Mouse (Mus musculus) adrenal gland, adult 18-20 months (tissue): ENCODE data around the gene Fiz1. TPM values are rescaled to one million over a fixed set of nuclear protein-coding genes. Genes with fewer than 3 reads are reported as not detected.
A peak's percentile ranks its signal among the peaks of the same experiment; 100 is the strongest.
"Not testable (repeated sequence)": the region's sequence is repeated elsewhere in the genome, so short reads cannot be mapped to it uniquely, and the experiment has no call there.

Source experiments
- DNase-seq, 2 experiments: peaks; one replicate each; pipeline ENCODE4 v3.0.0; 2021 to 2022; ENCODE audit warnings: low spot score in 2 of 2
- total RNA-seq, 2 experiments: library from RNA; stranded (reverse); gene quantifications; 1 replicate in 1 of 2; 2 replicates in 1 of 2; pipeline ENCODE4 v1.2.3; 2021

The Fiz1 gene
- total RNA-seq, 2 experiments from 2014 or later = 21.7 to 22.5 TPM

DNA sequence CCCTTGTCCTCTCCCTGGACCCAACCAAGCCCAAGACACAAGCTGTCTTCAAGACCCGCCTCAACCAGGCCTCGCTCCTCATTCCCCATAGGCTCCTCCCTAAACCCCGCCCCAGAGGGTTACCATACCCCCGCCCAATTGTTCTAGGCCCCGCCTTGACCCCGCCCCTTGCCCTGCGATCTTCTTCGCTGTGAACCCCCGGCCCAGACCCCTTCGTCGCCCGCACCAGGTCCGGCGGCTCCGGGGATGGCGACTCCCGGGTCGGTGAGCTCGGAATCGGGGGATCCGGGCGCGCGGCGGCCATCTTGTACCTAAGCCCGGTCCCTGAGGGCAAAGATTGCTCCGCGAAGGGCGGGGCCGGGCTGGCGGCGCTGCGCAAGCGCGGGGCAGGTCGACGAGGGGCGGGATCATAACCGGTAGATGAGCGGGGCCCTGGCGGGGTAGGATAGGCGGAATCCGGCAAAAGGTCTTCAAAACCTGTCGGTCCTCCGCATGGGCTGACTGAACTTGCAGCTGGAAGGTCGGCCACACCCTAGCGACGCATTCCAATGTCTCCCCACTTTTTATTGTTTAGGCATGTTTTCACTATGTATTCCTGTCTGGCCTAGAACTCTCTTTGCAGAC lies 23.7 kb upstream of the Fiz1 start, which contains the start of gene Zfp784:
TSS of gene Zfp784 (minus strand) at position 338 of the 624 bp plus-strand sequence.
- peak; percentile 91 to 92 for DNase-seq

DNA sequence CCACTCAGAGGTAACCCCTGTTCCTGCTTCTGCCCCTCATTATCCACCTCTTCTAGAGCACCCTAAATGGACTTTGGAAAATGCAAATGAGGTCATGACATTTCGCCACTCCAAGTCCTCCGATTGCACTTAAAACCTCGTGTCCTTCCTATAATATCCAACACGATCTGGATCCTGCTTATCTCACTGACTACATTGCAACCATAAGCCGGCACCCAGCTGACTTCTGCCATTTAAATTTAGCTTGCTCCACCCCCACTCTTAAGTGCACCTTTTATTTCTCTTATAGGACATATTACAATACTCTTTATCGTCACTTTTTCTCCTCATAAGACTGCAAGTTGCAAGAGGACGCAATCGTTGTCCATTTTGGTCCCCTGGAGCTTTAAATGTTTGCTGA lies 23.0 kb upstream of the Fiz1 start:
- no peak for DNase-seq

DNA sequence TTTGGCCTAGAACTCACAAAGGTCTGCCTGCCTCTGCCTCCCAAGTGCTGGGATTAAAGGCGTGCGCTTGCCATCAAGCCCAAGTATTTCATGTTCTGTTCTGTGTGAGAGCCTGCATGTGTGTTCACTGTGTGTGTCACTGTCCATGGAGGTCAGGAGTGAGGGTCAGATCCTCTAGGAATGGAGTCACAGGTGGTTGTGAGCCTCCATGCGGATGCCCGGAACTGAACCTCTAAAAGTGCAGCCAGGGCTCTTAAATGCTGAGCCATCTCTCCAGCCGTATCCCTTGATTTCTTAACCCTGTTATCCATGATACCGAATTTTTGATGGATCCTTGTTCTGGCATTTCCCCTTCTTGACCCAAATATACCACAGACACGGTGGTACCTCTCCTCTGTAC lies 22.5 kb upstream of the Fiz1 start:
- DNase-seq = no peak

- DNase-seq = no peak
These were observed 21.6 kb upstream of the Fiz1 start for GRCm38 (mm10) chr7:5036136-5036535.

- DNase-seq = no peak
These were observed 21.1 kb upstream of the Fiz1 start for GRCm38 (mm10) chr7:5035628-5036027.

GRCm38 (mm10) chr7:5033818-5034217 lies 19.3 kb upstream of the Fiz1 start, which contains the start of gene 4632433K11Rik:
Gene 4632433K11Rik, plus strand, starts transcription at chr7:5034118.
- DNase-seq = no peak

DNA sequence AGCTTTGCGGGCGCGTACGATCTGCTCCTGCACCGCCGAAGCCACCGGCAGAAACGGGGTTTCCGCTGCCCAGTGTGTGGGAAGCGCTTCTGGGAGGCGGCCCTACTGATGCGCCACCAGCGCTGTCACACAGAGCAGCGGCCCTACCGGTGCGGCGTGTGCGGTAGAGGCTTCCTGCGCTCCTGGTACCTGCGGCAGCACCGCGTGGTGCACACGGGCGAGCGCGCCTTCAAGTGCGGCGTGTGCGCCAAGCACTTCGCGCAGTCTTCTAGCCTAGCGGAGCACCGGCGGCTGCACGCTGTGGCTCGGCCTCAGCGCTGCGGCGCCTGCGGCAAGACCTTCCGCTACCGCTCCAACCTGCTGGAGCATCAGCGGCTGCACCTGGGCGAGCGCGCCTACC lies 17.0 kb upstream of the Fiz1 start:
- no peak for DNase-seq

DNA sequence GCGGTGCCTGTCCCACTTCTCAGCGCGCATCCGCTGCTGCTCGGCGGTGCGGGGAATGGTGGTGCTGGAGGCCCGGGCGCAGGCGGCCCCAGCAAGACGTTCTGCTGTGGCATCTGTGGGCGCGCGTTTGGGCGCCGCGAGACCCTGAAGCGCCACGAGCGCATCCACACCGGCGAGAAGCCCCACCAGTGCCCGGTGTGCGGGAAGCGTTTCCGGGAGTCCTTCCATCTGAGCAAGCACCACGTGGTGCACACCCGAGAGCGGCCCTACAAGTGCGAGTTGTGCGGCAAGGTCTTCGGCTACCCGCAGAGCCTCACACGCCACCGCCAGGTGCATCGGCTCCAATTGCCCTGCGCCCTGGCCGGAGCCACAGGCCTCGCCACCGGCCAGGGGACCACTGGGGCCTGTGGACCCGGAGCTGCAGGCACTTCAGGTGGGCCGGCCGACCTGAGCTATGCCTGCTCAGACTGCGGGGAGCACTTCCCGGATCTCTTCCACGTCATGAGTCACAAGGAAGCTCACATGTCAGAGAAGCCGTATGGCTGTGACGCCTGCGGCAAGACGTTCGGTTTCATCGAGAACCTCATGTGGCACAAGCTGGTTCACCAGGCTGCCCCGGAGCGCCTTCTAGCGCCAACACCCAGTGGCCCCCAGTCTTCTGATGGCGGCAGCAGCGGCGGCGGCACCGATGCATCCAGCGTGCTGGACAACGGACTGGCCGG lies 16.2 kb upstream of the Fiz1 start:
- no peak for DNase-seq

- DNase-seq = no peak
These were observed 15.4 kb upstream of the Fiz1 start for GRCm38 (mm10) chr7:5029946-5030345.

DNA sequence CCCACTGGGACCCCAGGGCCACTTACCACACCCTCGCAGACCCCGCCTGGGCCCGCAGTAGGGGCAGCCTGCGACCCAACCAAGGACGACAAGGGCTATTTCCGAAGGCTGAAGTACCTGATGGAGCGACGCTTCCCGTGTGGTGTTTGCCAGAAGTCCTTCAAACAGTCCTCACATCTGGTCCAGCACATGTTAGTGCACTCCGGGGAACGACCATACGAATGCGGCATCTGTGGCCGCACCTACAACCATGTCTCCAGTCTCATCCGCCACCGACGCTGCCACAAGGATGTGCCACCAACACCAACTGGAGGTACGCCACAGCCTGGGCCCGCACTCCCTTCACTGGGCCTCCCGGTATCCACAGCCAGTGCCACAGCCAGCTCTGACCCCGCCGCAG lies 15.0 kb upstream of the Fiz1 start:
- DNase-seq = no peak

DNA sequence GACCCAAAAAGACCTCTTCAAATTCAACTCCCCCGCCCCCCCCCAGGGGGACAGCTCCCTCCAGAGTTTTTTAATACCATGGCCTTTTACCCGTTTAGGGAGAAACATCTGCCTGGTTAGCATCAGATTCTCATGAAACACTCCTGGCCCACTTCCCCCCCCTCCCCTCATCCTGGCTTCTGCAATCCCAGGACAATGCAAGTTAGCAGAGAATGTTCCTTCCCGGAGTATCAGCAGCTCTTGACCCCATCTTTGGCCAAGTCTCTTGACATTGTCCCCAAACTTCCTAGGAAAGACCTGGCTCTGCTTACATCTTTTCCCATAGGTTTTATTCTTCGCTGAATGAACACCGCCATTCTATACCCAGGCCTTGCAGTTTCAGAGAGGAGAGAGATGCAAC lies 6.7 kb upstream of the Fiz1 start:
- no peak for DNase-seq

DNA sequence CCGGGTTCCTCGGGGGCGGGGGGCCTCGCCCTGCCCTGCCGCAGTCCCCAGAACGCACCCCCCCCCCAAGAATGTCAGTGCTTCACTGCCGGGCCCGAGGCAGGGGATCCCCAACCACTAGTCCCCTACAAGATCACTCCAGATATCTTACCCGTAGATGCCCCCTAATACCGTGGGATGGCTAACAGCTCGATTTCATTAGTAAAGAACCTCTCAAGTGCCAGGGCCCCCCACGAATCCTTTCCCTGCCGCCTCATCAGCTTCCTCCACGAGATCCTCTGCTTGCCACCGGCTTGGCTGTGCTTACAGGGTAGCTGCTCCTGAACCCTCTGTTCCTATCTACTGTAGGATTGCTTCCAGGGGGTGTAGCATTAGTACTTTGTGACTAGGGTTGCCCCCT lies 6.2 kb upstream of the Fiz1 start:
- DNase-seq = no peak

DNA sequence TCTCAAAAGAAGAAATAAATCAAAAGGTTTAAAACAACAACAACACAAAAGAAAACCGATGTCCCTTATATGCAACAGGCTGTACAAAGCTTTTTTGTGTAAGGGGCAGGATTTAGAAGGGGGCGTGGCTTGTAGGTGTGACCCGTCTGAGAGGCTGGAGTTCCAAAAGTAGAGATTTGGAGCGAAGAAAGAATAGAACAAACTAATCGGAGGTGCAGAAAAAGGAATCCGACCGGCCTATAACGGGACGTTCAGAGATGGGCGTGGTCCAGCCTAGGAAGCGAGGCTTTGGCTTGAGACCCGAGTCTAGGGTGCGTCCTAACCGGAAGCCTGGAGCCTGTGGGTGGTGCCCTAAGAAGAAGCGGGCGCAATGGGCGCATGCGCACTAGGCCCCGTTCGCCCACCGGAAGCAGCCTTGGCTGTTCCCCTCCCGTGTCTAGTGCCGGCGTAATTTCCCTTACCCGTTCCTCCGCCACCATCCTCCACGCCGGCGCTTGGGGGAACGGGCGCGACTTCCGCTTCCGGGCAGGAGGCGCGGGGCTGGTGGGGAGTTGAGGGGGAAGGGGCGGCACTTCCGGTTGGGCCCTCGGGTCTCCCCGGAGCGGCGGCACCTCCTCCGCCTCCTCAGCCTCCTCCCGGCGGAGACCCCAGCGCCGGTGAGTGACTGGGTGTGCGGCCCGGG lies 5.6 kb upstream of the Fiz1 start, which contains the start of the genes Zfp865 and Ccdc106:
TSS of gene Zfp865 (plus strand) at position 377 of the 682 bp plus-strand sequence.
TSS of gene Ccdc106 (plus strand) at position 554 of the 682 bp plus-strand sequence.
- DNase-seq = peak; percentile 96 to 97

DNA sequence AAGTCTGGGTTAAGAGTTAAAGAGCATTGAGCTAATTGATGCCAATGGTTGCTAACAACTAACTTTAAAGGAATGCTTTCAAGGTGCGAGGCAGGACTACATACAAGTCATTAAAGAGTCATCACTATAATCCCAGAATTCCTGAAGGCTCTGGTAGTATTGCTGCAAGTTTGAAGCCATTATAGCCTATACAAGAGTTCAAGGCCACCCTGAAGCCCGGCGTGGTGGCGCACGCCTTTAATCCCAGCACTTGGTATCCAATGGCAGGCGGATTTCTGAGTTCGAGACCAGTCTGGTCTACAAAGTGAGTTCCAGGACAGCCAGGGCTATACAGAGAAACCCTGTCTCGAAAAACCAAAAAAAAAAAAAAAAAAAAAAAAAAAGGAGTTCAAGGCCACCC lies 5.1 kb upstream of the Fiz1 start:
- DNase-seq = not testable (repeated sequence)

DNA sequence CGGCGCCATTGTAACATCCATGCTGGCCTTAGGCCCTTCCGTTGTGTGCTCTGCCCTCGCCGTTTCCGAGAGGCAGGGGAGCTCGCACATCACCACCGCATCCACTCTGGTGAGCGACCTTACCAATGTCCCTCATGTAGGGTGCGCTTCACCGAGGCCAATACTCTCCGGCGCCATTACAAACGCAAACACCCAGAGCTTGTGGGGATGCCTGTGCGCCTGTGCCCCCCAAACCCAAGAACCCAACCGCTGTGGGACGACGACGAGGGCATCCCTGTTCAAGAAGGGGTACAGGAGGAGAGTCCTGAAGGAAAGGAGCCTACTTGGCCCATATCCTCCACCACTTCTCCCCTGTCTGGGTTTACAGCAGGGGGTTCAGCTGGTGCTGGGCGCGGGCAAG lies 3.4 kb upstream of the Fiz1 start:
- no peak for DNase-seq

- DNase-seq = peak in 1 of 2 experiments; percentile 41
These were observed 2.9 kb upstream of the Fiz1 start for GRCm38 (mm10) chr7:5017352-5017751.

- no peak for DNase-seq
These were observed 2.4 kb upstream of the Fiz1 start for GRCm38 (mm10) chr7:5016920-5017319.

DNA sequence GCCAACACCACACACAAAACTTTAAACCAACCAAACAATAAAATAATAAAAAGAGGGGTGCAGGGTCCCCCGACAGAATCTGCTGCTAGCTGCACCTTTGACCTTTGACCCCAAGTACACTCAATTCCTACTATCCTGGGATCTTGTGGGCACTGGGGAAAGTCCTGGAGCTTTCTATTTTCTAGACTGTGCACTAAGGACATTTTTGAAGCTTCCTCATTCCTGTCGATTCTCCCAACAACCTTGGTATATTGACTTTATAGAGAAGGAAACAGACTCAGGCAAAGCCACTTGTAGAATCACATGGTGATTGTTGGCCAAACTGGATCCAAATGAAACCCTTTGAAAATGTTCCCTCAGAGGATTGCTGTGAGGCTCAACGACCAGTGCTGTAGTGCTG lies 1.6 kb upstream of the Fiz1 start:
- DNase-seq = no peak

DNA sequence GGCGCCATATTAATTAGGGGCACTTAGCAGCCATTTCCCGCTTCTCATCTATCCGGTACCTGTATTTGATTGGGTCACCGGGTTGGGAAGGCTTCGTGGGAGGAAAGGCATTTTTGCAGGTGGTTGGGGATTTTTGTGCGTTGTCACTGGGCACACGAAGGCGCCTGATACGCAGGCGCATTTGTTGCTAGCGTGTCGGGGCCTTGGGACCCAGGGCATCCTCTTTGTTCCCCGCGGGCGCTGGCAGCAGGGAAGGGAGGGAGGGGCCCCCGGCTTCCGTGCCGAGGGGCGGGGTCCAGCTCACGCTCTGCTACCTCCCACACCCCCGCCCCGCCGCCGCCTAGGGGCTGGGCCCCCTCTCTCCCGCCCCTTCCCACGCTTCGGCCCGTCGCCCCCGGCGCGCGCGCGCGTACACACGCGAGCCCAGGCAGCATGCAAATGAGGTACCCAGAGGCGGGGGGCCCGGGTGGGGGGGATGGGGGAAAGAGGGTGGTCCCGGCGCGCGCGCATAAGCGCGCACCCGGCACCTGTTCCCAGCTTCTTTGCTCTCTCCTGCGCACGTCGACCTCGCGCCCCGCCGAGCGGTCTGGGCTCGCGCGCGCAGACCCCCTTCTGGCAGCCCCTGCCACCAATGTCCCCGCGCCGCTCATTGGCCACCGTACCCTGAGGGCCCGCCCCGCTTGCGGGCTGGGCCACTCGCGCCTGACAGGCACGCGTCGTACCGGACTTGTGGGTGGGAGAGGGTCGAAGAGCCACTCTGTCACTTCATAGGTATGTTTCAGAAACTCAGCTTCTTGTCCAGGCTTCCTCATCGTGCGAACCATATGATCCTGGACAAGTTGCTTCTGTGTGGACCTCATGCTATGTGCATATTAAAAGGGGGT lies 863 bp upstream of the Fiz1 start, which contains the start of gene Gm44973:
TSS of gene Gm44973 (plus strand) at position 379 of the 884 bp plus-strand sequence.
- DNase-seq = peak; percentile 89 to 91

- DNase-seq = no peak
These were observed 1.6 kb downstream of the Fiz1 start for GRCm38 (mm10) chr7:5012681-5013513.
